Mouse (Mus musculus) limb, embryonic 13.5 days (tissue): ENCODE data around the gene Eloa. TPM values are rescaled to one million over a fixed set of nuclear protein-coding genes. Genes with fewer than 3 reads are reported as not detected.

Source experiments
- ATAC-seq: fragments of 200-750 bp; cut with Nextera tagmentation; 2 replicates; pipeline ENCODE4 v1.8.0; 2017; ENCODE audit warnings: low read depth, moderate number of reproducible peaks, moderate TSS enrichment; ENCODE audit not compliant: low FRiP score
- H3K27ac ChIP-seq: fragments of 300-500 bp; sonication (generic); 2 replicates; pipeline ENCODE4 v1.5.1; 2015; ENCODE audit warnings: inconsistent platforms, mild to moderate bottlenecking, moderate library complexity
- H3K27me3 ChIP-seq: fragments of 300-500 bp; sonication (generic); 2 replicates; pipeline ENCODE4 v1.6.1; 2015; ENCODE audit warnings: mild to moderate bottlenecking, inconsistent platforms
- H3K36me3 ChIP-seq: fragments of 300-500 bp; sonication (generic); 2 replicates; pipeline ENCODE4 v1.6.1; 2015; ENCODE audit warnings: inconsistent platforms, mild to moderate bottlenecking, moderate library complexity
- H3K4me1 ChIP-seq: fragments of 300-500 bp; sonication (generic); 2 replicates; pipeline ENCODE4 v1.6.1; 2015; ENCODE audit warnings: inconsistent platforms
- H3K4me2 ChIP-seq: fragments of 300-500 bp; sonication (generic); replicated peaks from 2 replicates; pipeline ENCODE4 v1.6.1; 2015; ENCODE audit warnings: inconsistent platforms, mild to moderate bottlenecking, moderate library complexity
- H3K4me3 ChIP-seq: fragments of 300-500 bp; sonication (generic); 2 replicates; pipeline ENCODE4 v1.5.1; 2015; ENCODE audit warnings: moderate library complexity, mild to moderate bottlenecking, inconsistent platforms
- H3K9ac ChIP-seq: fragments of 300-500 bp; sonication (generic); 2 replicates; pipeline ENCODE4 v1.6.1; 2015; ENCODE audit warnings: mild to moderate bottlenecking, inconsistent platforms
- H3K9me3 ChIP-seq: fragments of 300-500 bp; sonication (generic); 2 replicates; pipeline ENCODE4 v1.6.1; 2016; ENCODE audit warnings: inconsistent platforms
- WGBS: fragments of 180-500 bp; shearing (Covaris S2); methylation state at CpG from one replicate; pipeline ENCODE4 v1.1.7; 2015; 5-methylcytosine and 5-hydroxymethylcytosine counted together
- polyA plus RNA-seq: library from polyadenylated mRNA; unstranded; fragments of >200 nt; fragmentation: Nextera tagmentation; extraction: Ambion mirVana; gene quantifications from 2 replicates; pipeline ENCODE4 v1.2.1, GENCODE M21; 2015

The Eloa gene
- polyA plus RNA-seq, 1 experiment from 2014 or later = 45.1 TPM

DNA sequence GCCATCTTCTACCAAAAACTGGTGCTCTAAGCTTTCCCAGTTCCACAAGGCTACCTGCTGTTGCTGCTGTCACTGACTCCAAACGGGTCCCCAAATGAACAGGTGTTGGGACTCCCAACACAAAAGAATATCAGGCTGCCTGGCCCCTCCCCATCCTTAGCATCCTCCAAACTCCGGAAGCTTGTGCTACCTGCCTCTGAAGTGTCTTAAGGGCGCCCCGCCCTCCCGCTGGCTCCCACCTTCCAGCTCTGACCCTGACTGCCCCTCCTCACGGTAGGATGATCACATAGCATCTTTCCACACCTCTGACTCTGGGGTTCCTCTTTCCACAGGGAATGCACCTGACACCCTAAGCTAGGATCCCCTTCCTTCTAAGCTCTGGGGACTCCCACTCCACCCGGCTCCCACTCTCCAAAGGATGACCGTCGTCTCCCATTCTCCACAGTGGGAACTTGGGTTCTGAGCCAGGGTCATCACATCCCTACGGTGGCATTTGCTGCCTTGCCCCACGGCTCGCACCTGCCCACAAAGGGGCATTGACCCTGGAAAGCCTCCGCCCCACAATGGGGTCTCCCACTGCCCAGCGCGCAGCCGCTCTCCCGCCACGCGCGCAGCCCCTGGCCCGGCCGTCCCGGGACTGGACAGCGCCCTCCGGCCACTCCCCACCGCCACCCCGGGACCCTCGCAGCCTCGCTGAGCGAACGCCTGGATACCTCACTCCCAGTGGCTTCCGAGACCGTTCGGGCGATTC, 49.6 kb downstream of the Eloa start:
- H3K4me3 ChIP-seq = peak overlapping the region; percentile 100
- H3K9me3 ChIP-seq = no peaks in the 10 kb centered on the region
- H3K27ac ChIP-seq = peak overlapping the region; percentile 58; the same call in 1 of the 2 replicates
- ATAC-seq = 0 out of 2 replicates have a peak, but pooled peaks have one; percentile 5
- H3K36me3 ChIP-seq = peaks cover 65% of the 10 kb centered on the region
- H3K27me3 ChIP-seq = no peaks in the 10 kb centered on the region
- H3K9ac ChIP-seq = peak overlapping the region; percentile 96
- H3K4me1 ChIP-seq = peaks cover 20% of the 10 kb centered on the region
- 1% methylated on average over 35 of the region's 35 CpGs for WGBS
- H3K4me2 ChIP-seq = peak overlapping the region; percentile 98

DNA sequence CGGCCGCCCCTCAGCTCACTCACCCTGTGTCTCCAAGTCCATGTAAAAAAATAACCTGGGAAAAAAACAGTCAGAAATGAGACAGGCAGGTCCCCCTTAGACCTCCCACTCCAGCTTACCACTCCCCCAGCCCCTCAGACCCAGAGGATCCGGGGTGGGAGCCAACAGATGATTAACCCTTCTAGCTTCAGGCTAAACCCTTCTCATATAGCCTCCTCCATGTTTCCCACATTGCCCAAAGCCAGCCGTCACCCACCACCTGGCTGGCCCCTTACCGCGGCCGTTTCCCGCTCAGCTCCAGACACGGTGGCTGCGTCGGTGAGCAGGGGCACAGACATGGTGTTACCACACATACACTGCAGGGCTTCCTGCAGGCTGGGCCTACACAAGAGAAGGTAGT, 51.0 kb downstream of the Eloa start:
- peaks cover 65% of the 10 kb centered on the region for H3K36me3 ChIP-seq
- peak overlapping the region; percentile 100 for H3K4me3 ChIP-seq
- no peak for ATAC-seq
- H3K27ac ChIP-seq = no peak overlapping the region
- peak overlapping the region; percentile 98; the same call in 1 of the 2 replicates for H3K4me2 ChIP-seq
- peak overlapping the region; percentile 25; the same call in 1 of the 2 replicates for H3K9ac ChIP-seq
- H3K4me1 ChIP-seq = peaks cover 20% of the 10 kb centered on the region
- no peaks in the 10 kb centered on the region for H3K27me3 ChIP-seq
- H3K9me3 ChIP-seq = no peaks in the 10 kb centered on the region
- 82% methylated on average over 11 of the region's 11 CpGs for WGBS

DNA sequence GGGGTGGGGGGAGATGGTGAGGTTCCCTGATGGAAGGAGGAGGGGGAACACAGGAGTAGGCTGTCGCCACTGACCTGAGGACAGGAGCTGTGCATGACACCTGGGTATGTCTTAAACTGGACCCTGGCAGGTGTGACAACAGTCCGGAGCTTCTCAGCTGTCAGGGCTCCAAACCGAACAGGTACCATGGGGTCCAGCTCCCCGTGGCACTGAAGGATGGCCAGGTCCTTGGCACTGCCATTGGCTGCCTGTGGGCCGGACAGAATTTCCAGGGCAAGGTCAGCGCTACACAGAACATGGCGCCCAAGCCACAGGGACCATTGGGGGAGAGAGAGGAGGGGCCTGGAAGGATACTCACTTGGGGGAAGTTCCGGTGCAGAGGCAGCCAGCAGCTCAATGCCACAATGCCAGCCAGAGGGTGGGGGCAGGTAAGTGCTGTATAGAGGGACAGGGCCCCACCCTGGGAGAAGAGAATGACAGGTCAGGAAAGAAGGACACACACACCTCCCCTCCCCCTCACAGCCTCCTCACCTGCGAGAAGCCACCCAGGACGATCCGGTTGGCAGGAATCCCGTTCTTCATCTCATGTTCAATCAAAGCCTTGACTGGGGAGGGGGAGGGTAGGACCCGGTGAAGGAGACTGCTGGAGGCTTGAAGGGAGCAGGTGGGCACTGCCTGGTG, 52.4 kb downstream of the Eloa start:
- Histone ChIP-seq H3K9ac (no peak overlapping the region), H3K4me1 (peaks cover 31% of the 10 kb centered on the region), H3K4me3 (no peak overlapping the region), H3K4me2 (no peak overlapping the region), H3K36me3 (peaks cover 54% of the 10 kb centered on the region), H3K27me3 (no peaks in the 10 kb centered on the region), H3K27ac (no peak overlapping the region), H3K9me3 (no peaks in the 10 kb centered on the region)
- no peak for ATAC-seq
- 90% methylated on average over 13 of the region's 13 CpGs for WGBS

DNA sequence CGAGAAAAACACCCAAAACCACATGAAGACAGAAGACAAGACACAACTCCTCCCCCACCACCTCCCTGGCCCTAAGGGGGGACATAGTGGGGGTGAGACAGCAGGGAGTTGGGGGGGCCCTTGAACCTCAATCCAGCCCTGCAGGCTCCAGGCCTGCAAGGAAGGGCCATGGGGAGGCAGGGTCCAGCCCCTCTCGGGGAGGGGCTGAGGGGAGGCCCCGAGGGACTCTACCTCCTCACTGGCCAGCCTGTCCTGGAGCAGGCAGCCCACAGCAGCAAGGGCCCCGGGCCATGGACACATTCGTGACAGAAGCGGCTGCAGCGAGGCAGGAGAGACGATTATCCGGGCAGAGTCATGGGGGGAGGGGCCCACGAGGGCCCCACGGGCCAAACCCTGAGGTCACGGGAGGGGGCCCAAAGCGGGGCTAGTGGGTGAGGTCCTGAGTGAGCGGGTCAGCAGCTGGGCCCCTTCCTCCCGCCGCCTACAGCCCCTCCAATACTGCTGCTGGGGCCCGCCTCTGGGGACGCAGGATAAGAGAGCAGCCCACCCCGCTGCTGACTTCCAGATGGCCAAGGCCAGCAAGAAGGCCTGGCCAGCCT, 53.2 kb downstream of the Eloa start:
- no peaks in the 10 kb centered on the region for H3K9me3 ChIP-seq
- no peak overlapping the region for H3K4me3 ChIP-seq
- H3K9ac ChIP-seq = no peak overlapping the region
- H3K4me2 ChIP-seq = no peak overlapping the region
- ATAC-seq = no peak
- no peaks in the 10 kb centered on the region for H3K27me3 ChIP-seq
- peaks cover 51% of the 10 kb centered on the region for H3K36me3 ChIP-seq
- no peak overlapping the region for H3K27ac ChIP-seq
- peaks cover 34% of the 10 kb centered on the region for H3K4me1 ChIP-seq
- 63% methylated on average over 19 of the region's 19 CpGs for WGBS

DNA sequence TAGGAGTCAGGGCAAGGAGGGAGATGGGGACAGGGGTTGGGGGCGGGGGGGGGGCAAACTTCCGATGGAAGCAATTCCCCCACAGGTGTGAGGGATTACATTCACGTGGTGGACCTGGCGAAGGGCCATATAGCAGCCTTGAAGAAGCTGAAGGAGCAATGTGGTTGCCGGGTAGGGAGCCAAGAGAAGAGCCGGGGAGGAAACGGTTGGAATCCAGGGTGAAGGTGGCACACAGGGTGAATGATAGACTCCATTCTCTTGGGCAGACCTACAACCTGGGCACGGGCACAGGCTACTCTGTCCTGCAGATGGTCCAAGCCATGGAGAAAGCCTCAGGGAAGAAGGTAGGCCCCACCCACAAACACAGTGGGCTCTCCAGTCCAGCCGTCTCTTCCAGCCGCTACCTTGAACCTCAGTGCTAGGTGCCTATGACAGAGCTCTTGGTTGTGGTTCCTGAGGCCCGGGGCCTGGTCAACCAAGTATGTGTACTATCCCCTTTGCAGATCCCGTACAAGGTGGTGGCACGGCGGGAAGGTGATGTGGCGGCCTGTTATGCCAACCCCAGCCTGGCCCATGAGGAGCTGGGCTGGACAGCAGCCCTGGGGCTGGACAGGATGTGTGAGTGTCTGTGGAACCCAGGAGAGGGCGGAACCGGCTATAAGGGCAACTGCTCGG, 54.3 kb downstream of the Eloa start:
- Histone ChIP-seq H3K9me3 (no peaks in the 10 kb centered on the region), H3K27ac (no peak overlapping the region), H3K4me2 (no peak overlapping the region), H3K9ac (no peak overlapping the region), H3K4me3 (no peak overlapping the region), H3K4me1 (peaks cover 36% of the 10 kb centered on the region), H3K36me3 (peaks cover 55% of the 10 kb centered on the region), H3K27me3 (no peaks in the 10 kb centered on the region)
- 83% methylated on average over 18 of the region's 18 CpGs for WGBS
- ATAC-seq = no peak

DNA sequence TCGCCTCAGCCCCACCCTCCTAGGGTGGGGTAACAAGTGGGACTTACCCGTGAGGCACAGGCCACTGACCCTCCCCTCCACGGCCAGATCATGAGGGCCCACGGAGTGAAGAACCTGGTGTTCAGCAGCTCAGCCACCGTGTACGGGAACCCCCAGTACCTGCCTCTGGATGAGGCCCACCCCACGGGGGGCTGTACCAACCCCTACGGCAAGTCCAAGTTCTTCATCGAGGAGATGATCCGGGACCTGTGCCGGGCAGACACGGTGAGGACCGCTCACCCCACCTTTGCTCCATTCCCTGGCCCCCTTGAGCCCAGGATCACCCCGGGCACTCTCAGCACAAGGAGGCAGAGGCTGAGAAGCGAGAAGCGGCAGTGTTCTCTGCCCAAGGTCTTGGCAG, 55.3 kb downstream of the Eloa start:
- no peaks in the 10 kb centered on the region for H3K9me3 ChIP-seq
- H3K4me3 ChIP-seq = no peak overlapping the region
- 94% methylated on average over 16 of the region's 16 CpGs for WGBS
- H3K9ac ChIP-seq = no peak overlapping the region
- H3K4me2 ChIP-seq = no peak overlapping the region
- H3K4me1 ChIP-seq = peaks cover 30% of the 10 kb centered on the region
- ATAC-seq = no peak
- peaks cover 64% of the 10 kb centered on the region for H3K36me3 ChIP-seq
- no peaks in the 10 kb centered on the region for H3K27me3 ChIP-seq
- H3K27ac ChIP-seq = no peak overlapping the region

DNA sequence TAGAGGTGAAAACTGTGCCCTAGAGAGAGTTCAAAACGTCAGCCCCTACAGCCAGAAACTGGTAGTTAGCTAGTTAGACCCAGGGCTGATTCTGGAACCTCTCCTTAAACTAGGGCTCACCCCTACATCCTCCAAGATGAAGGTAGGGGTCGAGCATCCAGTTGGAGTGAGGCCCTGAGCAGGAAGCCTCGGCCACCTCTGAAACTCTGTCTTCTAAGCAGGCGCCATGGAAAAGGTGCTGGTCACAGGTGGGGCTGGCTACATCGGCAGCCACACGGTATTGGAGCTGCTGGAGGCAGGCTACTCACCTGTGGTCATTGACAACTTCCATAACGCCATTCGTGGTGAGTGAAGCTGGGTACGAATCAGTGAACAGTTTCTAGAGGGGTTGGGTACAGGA, 56.5 kb downstream of the Eloa start:
- H3K27me3 ChIP-seq = no peaks in the 10 kb centered on the region
- H3K9ac ChIP-seq = no peak overlapping the region
- peaks cover 23% of the 10 kb centered on the region for H3K4me1 ChIP-seq
- H3K36me3 ChIP-seq = peaks cover 71% of the 10 kb centered on the region
- H3K9me3 ChIP-seq = no peaks in the 10 kb centered on the region
- WGBS = 83% methylated on average over 9 of the region's 9 CpGs
- H3K4me2 ChIP-seq = peak overlapping the region; percentile 97
- H3K27ac ChIP-seq = no peak overlapping the region
- peak overlapping the region; percentile 76; the same call in 1 of the 2 replicates for H3K4me3 ChIP-seq
- ATAC-seq = no peak

DNA sequence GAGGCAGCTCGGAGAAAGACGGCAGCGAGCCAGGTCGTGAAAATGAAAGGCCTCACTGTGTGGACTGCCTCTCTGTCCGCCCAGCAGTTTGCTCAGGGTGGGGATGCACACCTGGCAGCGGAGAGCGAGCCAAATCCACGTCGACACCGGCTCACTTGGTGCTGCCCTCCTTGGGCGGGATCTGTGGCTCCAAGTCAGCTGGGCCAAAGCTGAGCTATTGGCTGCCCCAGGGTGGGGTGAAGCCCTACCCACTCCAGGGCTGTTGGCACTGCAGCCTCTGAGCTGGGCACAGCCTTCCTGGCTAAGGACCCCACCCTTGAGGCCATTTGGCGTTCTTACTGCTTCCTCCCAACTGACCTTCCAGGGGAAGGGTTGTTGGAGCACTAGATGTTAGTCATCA, 57.1 kb downstream of the Eloa start:
- peak; percentile 5; the same call in 1 of the 2 replicates for ATAC-seq
- Histone ChIP-seq H3K4me2 (peak overlapping the region; percentile 97), H3K27ac (peak overlapping the region; percentile 90; the same call in 1 of the 2 replicates), H3K4me3 (peak overlapping the region; percentile 76), H3K36me3 (peaks cover 71% of the 10 kb centered on the region), H3K27me3 (no peaks in the 10 kb centered on the region), H3K9ac (peak overlapping the region; percentile 84), H3K4me1 (peaks cover 23% of the 10 kb centered on the region), H3K9me3 (no peaks in the 10 kb centered on the region)
- 3% methylated on average over 12 of the region's 12 CpGs for whole genome bisulfite sequencing

DNA sequence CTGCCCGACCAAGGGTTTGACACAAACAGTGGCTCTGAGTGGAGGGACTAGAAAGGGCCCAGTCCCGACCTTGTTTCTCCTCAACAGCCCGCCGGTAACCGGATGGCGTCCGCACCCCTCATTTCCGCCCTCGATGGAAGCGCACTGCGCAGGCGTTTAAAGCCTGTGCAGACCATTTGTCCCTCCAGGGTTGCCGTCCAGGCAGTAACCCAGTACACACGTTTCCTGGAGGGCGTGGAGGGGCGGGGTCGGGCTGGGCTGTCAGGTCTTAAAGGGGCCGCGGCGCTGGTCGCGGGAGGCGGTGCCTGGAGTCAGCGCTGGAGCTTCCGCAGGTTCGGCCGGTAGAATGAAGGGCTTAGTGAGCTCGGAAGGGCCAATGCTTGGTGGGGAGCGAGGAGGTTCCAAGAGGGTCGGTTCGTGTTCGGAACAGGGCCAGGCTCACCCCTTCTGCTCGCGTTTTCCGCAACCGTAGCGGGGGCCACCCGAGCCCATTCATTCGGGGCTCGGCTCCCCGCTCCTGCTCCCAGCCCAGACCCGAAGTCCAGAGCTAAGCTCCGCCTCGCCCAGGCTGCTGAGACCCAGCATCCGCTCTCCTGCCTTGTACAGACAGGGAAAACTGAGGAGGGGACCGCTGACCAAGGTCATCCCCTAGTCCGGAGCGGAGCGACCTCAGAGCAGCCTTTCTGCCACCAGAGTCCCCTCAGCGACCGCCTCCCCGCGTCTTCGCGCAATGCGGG, 57.9 kb downstream of the Eloa start, which contains the start of gene Gale:
Gene Gale (plus strand): TSS at position 271 of the 737 bp plus-strand sequence.
- Histone ChIP-seq H3K36me3 (peaks cover 71% of the 10 kb centered on the region), H3K9ac (peak within 1 kb of the TSS; percentile 84), H3K9me3 (no peaks in the 10 kb centered on the region), H3K27ac (peak within 1 kb of the TSS; percentile 90), H3K4me3 (peak within 1 kb of the TSS; percentile 76), H3K4me2 (peak within 1 kb of the TSS; percentile 97), H3K4me1 (peaks cover 23% of the 10 kb centered on the region), H3K27me3 (no peaks in the 10 kb centered on the region)
- peak; percentile 93 for ATAC-seq
- under 1% methylated on average over 56 of the region's 56 CpGs for WGBS

DNA sequence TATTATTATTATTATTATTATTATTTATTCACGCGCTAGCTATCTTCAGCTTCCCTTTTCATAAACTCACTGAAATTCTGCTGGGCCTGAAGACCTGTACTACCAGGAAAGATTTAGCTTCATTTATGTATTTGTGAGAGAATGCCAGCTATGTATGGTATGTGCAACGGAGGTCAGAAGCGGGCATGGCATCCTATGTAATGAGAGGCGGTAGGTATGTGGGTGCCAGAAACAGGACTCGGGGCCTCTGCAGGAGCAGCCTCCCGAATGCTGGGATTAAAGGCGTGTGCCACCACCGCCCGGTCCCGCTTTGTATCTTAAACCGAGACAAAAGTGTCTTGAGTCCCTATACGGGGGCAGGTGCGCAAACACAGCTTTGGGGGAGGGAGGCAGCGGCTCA, 58.6 kb downstream of the Eloa start:
- Histone ChIP-seq H3K9me3 (no peaks in the 10 kb centered on the region), H3K27ac (peak overlapping the region; percentile 90), H3K4me1 (peaks cover 23% of the 10 kb centered on the region), H3K4me3 (peak overlapping the region; percentile 76), H3K27me3 (no peaks in the 10 kb centered on the region), H3K4me2 (peak overlapping the region; percentile 97), H3K36me3 (peaks cover 71% of the 10 kb centered on the region), H3K9ac (peak overlapping the region; percentile 84)
- peak; percentile 6; the same call in 1 of the 2 replicates for ATAC-seq
- 8% methylated on average over 15 of the region's 15 CpGs for WGBS

DNA sequence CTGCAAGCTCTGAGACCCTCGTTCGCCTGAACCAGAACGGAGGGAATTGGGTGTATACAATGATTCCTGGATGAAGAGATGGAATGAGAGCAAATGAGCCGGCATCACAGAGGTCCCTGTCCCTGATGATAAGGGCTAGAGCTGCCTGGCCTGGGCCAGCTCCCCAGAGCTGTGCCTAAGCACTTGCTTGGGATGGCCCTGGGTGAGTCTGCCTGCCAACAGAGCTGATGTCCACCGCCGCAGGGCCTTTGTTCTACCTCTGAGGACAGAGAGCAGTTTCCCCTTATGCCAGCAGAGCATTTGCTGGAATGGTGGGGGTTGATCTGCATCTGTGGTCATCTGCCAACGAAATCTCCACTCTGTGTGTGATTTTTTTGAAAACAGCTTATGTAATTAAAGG, 59.4 kb downstream of the Eloa start:
- H3K4me3 ChIP-seq = no peak overlapping the region; the same call in 1 of the 2 replicates
- no peak overlapping the region for H3K9ac ChIP-seq
- ATAC-seq = no peak
- no peaks in the 10 kb centered on the region for H3K9me3 ChIP-seq
- WGBS = 88% methylated on average over 7 of the region's 7 CpGs
- peaks cover 70% of the 10 kb centered on the region for H3K36me3 ChIP-seq
- no peak overlapping the region for H3K27ac ChIP-seq
- no peaks in the 10 kb centered on the region for H3K27me3 ChIP-seq
- no peak overlapping the region for H3K4me2 ChIP-seq
- peaks cover 23% of the 10 kb centered on the region for H3K4me1 ChIP-seq
